Mouse (Mus musculus) erythroblast, adult 5-6 weeks (primary cell): ENCODE data around the gene Fscn2. TPM values are rescaled to one million over a fixed set of nuclear protein-coding genes. Genes with fewer than 3 reads are reported as not detected.

Source experiments
- ATAC-seq: replicated peaks from 2 replicates; pipeline ENCODE4 v1.8.0; 2016; ENCODE audit warnings: moderate number of reproducible peaks, mild to moderate bottlenecking, moderate TSS enrichment, inconsistent platforms; ENCODE audit not compliant: poor library complexity, low FRiP score, severe bottlenecking
- total RNA-seq, 2 experiments: library from RNA; stranded (forward) in 1 of 2; stranded (reverse) in 1 of 2; fragments of 150-400 nt in 1 of 2; fragments of 200-764, 138-1000 nt in 1 of 2; gene quantifications; 2 replicates each; pipeline versions ENCODE4 v1.2.3 to v1.2.4; 2015 to 2017; ENCODE audit warnings: low replicate concordance in 2 of 2

The Fscn2 gene
- total RNA-seq, 2 experiments from 2014 or later: not detected

GRCm38 (mm10) chr11:120356319-120356840, 5.0 kb upstream of the Fscn2 start:
- no peak for ATAC-seq

- no peak for ATAC-seq
Observed at GRCm38 (mm10) chr11:120356900-120357299, 4.4 kb upstream of the Fscn2 start.

- ATAC-seq: no peak
Observed at GRCm38 (mm10) chr11:120357791-120358401, 3.4 kb upstream of the Fscn2 start.

- ATAC-seq: no peak
Observed at GRCm38 (mm10) chr11:120359391-120359790, 1.9 kb upstream of the Fscn2 start.

GRCm38 (mm10) chr11:120360062-120360461, 1.3 kb upstream of the Fscn2 start:
- ATAC-seq: no peak

- no peak for ATAC-seq
Observed at GRCm38 (mm10) chr11:120360755-120361154, 579 bp upstream of the Fscn2 start.

GRCm38 (mm10) chr11:120362891-120363290, 1.6 kb downstream of the Fscn2 start:
- no peak for ATAC-seq

- no peak for ATAC-seq
Observed at GRCm38 (mm10) chr11:120366443-120367027, 5.2 kb downstream of the Fscn2 start.

- peak; percentile 68 for ATAC-seq
Observed at GRCm38 (mm10) chr11:120369656-120370055, 8.3 kb downstream of the Fscn2 start.

- no peak for ATAC-seq
Observed at GRCm38 (mm10) chr11:120373025-120373424, 11.7 kb downstream of the Fscn2 start.

GRCm38 (mm10) chr11:120373820-120374586, 12.7 kb downstream of the Fscn2 start:
- no peak for ATAC-seq

GRCm38 (mm10) chr11:120375324-120375723, 14.0 kb downstream of the Fscn2 start:
- ATAC-seq: no peak

- ATAC-seq: no peak
Observed at GRCm38 (mm10) chr11:120376302-120377160, 15.2 kb downstream of the Fscn2 start.

GRCm38 (mm10) chr11:120377337-120377736, 16.0 kb downstream of the Fscn2 start:
- no peak for ATAC-seq

GRCm38 (mm10) chr11:120378031-120378610, 16.8 kb downstream of the Fscn2 start:
- ATAC-seq: peak; percentile 17

- peak; percentile 82 for ATAC-seq
Observed at GRCm38 (mm10) chr11:120378611-120379540, 17.5 kb downstream of the Fscn2 start, which contains the start of gene Faap100. TSS of gene Faap100 (minus strand) at chr11:120378764.

- no peak for ATAC-seq
Observed at GRCm38 (mm10) chr11:120380271-120380670, 18.9 kb downstream of the Fscn2 start.

GRCm38 (mm10) chr11:120381157-120381556, 19.8 kb downstream of the Fscn2 start:
- ATAC-seq: no peak
